Mouse (Mus musculus): ENCODE measurements around the gene Ubl5.
"Not testable (repeated sequence)": the region's sequence is repeated elsewhere in the genome, so short reads cannot be mapped to it uniquely, and the experiment has no call there.

Ubl5 gene

DNA sequence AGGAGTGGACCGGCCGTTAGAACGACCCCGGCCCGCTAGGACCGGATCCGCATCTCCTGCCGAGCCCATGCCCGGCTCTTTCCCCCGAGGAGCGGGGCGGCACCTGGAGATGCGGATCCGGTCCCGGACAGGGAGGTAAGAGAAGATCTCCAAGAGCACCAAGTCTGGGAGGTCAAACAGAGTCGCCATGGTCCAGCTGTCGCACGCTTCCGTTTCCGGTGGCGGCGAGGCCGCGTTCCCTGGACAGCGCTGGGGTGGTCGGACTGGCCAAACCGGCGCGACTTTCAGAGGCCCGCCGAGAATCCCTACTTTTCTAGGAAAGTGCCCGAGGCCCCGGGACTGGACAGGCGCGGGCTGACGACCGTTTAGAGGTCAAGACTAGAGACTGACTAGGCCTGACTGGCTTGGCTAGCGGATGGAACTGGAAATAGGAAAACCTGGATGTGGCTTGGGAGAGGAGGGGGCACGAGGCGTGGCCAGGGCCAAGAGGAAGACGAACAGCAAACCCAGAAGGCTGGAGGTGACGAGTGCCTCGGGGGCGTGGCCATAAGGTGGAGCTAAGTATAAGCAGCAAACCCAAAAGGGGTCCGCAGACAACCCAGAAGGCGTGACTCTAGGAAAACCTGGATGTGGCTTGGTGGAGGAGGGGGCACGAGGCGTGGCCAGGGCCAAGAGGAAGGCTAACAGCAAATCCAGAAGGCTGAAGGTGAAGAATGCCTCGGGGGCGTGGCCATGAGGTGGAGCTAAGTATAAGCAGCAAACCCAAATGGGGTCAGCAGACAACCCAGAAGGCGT is at the start of gene Ubl5:
TSS of gene Ubl5 (plus strand) at position 778 of the 795 bp plus-strand sequence.
- peak; percentile 46 for DNase-seq (ENCODE audit: low spot score)

DNA sequence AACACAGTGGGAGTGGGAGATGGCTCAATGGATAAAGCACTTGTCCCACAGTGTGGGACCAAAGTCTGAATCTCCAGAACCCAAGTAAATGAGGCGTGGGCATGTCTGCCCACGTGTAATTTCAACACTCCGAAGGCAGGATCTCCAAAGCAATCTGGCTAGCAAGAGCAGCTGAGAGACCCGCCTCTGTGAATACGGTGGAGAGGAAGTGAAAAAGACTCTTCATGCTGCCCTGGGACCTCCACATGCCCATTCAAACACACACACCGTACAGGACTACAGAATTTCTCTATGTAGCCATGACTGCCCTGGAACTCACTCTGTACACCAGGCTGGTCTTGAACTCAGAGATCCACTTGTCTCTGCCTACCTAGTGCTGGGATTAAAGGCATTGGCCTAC is 41.4 kb upstream of the Ubl5 start:
- no peak for DNase-seq (ENCODE audit: low spot score)

DNA sequence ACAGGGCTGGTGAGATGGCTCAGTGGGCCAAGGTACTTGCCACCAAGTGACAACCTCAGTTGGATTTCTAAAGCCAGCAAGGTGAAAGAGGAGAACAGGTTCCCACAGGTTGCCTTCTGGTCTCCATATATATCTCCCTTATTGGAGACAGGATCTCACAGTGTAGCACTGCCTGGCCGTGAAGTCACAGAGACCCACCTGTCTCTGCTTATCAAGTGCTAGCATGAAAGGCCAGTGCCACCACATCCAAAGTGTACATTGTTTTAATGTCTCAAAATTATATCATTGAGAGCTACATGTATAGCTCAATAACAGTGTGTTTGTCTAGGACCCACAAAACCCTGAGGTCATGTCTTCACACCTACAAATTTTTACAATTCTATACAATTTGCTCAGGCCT is 36.4 kb upstream of the Ubl5 start:
- DNase-seq (ENCODE audit: low spot score): no peak

DNA sequence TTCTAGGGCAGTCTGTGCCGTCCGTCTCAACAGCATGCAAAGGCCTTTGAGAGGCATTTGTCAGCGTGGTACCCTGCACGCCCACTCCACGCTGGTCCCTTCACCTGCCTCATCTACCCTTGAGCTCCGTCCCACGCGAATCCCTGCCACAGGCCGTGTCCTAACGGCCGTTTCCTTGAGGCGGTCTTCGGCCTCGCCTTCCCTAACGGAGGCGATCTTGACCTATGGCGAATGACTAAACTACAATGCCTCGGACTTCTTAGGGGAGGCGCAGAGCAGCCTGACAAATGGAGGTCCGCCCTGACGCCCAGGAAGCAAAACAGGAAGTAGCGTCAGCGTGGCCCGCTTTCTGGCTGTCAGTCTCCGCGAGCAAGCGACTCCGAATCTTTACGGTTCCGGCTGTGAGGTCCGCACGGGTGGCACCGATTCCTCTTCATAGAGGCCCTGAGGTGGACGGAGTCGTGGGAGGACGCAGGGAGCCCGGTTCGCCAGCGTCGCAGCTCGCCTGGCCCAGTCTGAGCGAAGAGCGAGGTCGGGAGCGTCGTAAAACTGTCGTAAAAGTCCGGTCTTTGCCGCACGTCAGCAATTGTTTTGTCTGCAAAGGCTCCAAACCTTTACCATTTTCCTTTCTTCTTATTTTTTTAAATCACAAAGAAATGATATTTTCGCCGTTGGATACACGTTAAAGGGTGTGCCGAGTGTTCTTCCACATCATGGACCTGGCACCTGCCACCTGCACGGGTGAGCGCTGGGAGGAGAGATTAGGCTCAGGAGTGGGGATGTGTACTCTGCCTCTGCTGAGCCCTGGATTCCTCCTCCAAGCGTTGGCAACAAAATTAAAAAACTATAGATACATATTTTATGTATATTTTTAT is 35.3 kb upstream of the Ubl5 start:
- DNase-seq (ENCODE audit: low spot score): peak; percentile 28

DNA sequence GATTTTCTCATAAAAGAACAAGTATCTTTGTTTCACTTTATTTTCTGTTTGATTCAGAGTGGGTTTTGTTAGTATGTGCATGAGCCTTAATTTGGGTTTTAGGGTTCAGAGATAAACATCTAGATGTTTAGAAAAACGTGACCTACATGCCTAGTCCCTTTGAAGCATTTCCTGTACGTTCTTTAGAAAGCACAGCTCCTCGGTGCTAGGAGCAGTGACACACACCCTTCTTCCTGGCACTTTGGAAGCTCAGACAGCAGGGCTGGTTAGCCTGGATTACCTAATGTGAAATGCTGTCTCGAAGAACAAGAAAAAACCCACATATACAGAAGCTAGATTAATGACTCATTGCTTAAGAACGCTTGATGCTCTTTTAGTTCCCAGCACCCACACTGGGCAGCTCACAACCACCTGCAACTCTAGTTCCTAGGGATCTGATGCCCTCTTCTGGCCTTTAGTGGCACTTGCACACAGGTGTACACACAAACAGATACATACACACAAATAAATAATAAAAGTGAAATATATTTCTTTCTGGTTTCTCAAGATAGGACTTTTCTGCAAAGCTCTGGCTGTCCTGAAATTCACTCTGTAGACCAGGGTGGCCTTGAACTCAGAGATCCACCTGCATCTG is 32.7 kb upstream of the Ubl5 start:
- no peak for DNase-seq (ENCODE audit: low spot score)

DNA sequence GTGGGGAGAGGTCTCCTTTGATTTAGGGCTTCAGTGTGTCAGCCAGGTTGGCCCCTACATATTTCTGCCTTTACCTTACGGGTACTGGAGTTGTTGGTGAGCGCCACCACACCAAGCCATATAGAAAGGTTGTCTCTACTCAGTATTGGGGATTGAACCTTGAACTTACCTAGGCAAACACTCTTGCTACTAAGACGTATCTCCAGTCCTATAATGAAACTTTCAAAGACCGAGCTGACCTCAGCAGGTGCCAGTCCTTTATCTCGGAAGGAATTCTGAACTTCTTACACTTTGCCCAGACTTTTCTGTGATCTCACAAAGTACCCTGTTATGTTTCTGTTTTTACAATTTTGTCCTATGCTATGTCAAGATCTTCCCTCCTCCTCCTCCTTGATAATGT is 30.7 kb upstream of the Ubl5 start:
- no peak for DNase-seq (ENCODE audit: low spot score)

DNA sequence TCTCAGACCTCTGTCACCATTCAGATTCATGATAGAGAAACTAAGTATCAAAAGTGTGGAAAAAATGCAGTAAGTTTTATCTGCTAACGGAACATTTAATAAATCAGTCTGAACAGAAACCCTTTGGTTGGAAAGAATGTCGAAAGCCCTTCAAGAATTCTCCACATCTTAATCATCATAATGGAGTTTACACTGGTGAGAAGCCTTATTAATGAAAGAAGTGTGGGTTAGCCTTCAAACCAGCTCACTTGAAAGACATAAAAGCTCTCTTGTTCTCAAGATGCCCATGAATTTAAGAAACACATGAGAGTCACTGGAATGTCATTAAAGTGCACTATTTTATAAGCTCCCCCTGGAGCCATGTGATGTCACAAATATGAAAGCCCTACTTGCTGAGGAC is 26.0 kb upstream of the Ubl5 start:
- DNase-seq (ENCODE audit: low spot score): no peak

DNA sequence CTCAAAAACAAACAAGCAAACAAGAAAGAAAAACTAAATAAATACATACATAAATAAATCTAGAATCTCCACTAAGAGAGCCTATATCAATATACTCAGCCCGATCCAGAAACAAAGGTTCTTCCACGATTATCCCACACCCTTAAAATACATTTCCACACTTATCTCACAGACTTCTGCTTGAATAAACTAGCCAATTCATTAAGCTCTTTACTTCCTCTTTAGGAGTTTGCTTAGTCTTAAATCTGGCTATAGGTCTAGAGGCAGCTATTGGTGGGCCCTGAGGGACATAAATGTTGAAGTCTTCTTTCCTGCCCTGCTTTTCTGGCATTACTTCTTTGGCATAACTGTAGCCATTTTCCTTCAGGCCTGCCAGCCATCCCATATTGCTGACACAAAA is 11.3 kb upstream of the Ubl5 start:
- DNase-seq (ENCODE audit: low spot score): no peak

DNA sequence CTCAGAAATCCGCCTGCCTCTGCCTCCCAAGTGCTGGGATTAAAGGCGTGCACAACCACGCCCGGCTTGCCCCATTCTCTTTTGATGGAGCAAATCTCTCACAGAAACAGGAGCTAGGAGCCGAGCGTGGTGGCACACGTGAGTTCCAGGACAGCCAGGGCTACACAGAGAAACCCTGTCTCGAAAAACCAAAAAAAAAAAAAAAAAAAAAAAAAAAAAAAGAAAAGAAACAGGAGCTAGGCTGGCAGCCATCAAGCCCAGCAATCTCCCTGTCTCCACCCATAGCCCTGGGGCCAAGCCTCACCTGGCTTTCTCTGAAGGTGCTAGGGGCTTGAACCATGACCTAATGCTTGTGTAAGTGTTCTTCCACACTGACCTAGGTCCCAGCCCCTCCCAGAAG is 7.0 kb upstream of the Ubl5 start:
- not testable (repeated sequence) for DNase-seq (ENCODE audit: low spot score)

DNA sequence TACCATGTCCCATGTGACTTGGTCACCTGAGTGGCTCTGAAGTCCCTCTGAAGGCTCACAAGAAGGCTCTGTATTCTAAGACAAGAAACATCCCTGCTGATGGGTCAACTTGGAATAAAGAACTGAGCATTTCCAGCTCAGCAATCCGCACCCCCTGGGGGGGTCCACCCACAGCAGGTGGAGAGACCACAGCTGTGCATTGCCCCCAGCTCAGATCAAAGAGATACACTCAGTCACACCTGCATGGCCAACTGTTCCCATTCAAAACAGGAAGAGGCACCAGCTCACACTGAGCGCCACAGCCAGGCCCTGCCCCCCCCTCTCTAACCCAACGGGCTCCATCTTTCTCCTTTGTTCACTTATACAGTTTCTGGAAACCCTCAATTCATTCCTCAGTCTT is 6.4 kb upstream of the Ubl5 start:
- no peak for DNase-seq (ENCODE audit: low spot score)

DNA sequence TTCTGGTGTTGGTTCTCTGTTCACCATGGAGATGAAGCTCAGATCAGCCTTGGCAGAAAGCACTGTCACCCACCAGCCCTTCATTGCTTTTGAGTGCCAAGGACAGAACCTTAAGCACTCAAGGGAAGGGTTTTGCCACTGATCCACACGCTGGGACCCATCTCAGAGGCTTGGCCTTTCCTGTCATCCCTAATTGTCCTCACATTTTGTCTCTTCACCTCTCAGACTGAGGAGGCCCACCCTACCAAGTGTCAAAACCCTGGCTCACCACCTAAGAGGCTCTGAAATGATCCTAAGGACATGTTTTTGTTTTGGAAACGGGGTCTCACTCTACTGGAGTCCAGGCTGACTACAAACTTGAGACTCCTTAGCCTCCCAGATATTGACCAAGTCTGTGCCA is 5.9 kb upstream of the Ubl5 start:
- no peak for DNase-seq (ENCODE audit: low spot score)

DNA sequence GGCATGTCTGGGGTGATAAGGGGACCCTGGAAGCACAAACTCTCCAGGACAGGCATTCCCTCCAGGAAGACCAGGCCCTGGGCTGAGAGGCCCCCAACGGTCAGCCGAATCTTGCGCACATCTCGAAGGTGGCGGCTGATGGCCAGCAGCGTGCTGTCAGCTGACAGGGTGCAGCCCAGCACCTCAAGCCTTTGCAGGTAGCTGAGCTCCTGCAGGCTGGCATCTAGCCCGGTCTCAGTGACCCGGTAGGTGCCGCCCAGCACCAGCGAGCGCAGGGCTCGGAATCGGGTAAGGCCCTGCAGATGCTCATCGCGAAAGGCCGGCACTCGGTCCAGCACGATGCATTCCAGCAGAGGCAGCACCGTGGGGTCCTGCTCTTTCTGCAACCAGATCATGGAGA is 4.1 kb upstream of the Ubl5 start:
- no peak for DNase-seq (ENCODE audit: low spot score)

DNA sequence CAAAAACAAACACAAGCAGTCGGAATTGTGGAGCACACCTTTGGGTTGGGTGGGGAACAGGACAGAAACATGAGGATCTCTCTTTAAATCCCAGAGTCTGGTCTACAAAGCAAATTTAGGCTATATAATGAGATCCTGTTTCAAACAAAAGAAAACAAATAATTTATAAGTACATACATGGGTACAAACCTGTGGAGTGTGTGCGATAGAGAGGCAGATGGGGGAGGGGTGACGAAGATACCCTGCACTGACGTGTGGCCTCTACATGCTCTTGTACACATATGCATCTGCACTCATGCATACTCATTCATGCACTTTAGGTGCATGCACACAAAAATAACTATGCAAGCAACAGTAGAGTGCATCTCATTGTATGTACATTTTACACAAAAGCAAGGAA is 3.2 kb upstream of the Ubl5 start:
- no peak for DNase-seq (ENCODE audit: low spot score)

DNA sequence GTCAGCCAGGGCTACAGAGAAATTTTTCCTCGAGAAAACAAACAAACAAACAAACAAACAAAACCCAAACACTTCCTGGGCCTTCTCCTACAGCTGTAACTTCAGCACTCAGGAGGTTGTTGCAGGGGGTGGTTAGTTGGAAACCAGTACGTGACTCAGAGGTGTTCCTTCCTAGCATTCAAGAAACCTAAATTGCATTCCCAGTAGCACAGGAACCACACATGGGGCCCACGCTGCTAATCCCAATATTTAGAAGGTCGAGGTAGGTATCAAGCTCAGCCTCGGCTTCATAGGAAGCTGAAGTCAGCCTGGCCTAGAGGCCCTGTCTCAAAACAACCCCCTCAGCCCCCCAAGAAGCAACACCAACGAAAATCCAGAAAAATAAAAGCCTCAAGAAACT is 1.2 kb upstream of the Ubl5 start:
- DNase-seq (ENCODE audit: low spot score): no peak

DNA sequence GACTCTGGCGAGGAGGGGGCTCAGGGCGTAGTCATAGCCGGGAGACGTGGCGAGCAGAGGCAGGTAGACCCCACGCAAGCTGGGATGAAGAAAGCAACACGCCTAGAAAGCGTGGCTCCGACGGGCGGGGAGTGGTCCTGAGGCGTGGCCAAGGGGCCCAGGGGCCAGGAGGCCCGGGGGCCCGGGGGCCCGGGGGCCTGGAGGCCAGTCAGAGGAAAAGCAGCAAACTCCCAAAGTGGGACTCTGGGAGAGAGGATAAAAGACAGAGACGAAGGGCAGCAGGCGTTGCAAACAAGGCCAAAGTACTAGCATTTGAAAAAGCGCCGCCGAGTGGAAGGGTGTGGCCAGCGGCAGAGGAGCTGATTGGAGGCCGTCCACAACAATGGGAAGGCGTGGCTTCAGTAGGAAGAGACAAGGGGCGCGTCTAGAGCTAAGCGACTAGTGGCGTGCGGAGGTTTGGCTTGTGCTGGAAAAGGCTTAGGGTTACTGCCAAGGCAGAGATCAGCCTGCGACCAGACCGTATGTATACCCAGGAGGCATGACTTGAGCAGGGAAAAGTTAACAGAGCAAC is 303 bp downstream of the Ubl5 start:
- peak; percentile 48 for DNase-seq (ENCODE audit: low spot score)

DNA sequence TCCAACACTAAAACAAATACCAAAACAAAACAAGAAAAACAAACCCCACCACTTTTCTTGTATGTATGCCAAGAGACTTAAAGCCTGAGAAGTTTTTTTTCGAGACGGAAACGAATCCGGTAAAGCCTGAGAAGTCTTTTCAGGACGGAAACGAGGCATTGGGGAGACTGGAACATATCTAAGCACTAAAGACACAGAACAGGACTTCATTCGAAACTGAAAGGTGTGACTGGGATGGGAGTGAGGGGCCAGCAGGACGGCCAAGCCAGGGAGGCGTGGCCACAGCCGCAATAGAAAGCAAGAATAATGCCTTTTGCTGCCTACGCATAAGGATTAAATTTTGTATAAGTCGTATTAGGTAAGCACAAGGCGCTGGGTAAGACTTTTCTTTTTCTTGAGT is 1.1 kb downstream of the Ubl5 start:
- DNase-seq (ENCODE audit: low spot score): no peak

DNA sequence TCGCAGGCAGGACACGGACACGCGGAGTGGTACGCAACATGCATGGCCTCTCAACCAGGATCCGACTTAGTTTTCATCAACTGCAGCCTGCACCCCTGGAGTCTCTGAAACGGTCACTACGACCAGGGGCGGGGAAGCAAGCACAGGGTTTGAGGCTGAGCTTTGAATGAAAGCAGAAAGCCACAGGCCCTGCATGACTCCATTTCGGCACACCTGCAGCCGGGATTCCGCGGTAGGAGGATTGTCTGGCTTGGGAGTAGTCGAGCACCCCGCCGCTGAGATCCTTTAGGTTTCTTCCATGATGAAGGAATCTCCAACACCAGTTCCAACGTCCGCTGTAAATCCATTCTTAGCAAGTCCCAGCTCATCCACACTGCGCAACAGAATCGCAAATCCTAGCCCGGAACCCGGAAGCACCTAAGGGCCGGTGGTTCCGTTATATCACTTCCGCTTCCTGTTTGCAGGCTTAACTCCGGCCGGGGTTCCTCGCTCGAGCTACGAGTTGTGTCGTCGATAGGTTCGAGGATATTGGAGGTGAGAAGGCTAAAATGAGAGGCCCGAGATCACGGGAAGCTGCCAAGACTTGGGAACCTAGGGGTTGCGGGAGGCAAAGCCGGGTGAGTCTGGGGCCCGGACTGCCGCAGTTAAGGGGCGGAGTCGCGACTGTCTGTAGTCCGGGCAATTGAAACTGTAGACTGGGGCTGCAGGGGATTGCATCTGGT is 1.8 kb downstream of the Ubl5 start, which contains the start of gene Fbxl12:
TSS of gene Fbxl12 (minus strand) at position 408 of the 722 bp plus-strand sequence.
- DNase-seq (ENCODE audit: low spot score): no peak

DNA sequence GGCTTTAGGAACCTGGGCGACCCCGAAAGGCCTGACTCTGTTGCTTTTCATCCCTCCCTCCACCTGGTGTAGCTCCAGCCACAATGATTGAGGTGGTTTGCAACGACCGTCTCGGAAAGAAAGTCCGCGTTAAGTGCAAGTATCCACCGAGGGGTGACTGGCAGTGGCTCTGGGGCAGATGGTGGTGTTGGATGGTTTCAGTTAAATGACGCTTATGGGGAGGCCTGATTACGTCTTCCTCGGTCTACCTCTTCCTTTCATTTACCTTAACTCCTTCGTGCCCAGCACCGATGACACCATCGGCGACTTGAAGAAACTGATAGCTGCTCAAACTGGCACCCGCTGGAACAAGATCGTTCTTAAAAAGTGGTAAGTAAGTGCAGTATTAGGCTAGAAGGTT is 2.4 kb downstream of the Ubl5 start:
- DNase-seq (ENCODE audit: low spot score): no peak

DNA sequence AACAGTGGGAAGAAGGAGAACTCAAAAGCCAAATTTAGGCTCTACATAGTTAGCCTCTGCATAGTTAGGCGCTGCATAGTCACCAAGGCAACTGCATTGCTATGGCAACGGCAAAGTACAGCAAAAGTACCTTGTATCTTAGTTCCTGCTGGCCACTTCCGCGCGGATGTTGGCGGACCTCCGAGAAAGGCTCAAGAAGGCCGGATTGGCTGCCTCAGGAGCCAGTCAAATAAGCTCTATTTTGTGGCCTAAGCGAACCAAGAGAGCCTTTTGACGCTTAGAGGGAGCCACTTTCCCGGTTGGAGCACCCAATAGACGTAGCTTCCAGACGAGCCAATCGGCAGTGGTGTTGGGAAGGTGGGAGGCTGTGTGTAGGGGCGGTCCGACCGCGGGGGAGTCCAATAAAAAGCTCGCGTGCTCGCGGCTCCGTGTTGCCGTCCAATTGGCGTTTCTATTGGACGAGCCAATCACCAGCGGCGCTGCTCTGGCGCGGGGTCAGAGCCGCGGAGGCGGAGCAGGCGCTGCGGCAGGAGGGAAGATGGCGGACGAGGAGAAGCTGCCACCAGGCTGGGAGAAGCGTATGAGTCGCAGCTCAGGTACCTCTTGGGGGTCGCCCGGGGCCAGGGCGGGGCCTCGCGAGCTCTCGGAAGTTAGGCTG is 9.1 kb downstream of the Ubl5 start, which contains the start of gene Pin1:
TSS of gene Pin1 (plus strand) at position 494 of the 658 bp plus-strand sequence.
- DNase-seq (ENCODE audit: low spot score): peak; percentile 94

DNA sequence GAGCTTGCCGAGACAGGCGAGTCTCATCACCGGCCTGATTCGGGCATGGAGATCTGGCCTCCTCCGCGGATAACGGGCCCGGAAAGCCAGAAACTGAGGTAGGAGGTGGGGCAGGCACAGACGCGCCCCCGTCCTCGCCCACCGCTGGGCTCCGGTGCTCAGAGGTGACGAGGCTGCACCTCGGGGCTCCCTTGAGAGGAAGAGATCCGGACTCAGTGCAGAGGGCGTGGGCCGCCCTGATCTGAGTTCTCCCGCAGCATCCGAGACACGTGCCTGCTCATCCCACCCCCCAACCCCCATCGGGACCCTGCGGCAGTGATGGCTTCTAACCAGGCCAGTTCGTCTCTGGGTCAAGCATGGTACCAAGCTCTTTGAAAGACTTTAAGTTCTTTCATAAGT is 9.6 kb downstream of the Ubl5 start:
- DNase-seq (ENCODE audit: low spot score): no peak

DNA sequence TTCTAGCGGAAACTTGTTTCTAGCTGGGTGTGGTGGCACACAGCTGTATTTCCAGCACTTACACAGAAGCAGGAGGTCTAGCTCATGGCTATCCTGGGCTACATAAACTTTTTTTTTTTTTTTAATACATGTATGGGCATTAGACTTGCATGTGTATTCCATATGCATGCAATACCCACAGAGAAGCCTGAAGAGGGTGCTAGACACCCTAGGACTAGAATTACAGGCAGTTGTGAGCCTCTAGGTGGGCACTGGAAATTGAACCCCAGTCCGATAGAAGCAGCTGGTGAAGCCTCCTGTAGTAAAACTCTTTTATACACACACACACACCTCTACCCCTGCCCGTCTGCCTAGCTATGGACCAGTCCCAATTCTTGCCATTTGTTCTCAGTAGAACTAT is 11.2 kb downstream of the Ubl5 start:
- no peak for DNase-seq (ENCODE audit: low spot score)
